Mouse (Mus musculus) heart, postnatal 10 days (tissue): ENCODE data around the gene Csf2rb2. TPM values are rescaled to one million over a fixed set of nuclear protein-coding genes. Genes with fewer than 3 reads are reported as not detected.
A peak's percentile ranks its signal among the peaks of the same experiment; 100 is the strongest.
"Not testable (repeated sequence)": the region's sequence is repeated elsewhere in the genome, so short reads cannot be mapped to it uniquely, and the experiment has no call there.

ENCODE experiments used
- DNase-seq, 2 experiments: peaks; one replicate each; pipeline ENCODE4 v3.0.0; 2021
- intact Hi-C: fragments of 180-260 bp; cut with DNase I; formaldehyde crosslinking; loops from one replicate; pipeline ENCODE4 v1.15.1; 2025
- total RNA-seq, 2 experiments: library from RNA; stranded (reverse); gene quantifications; 2 replicates each; pipeline ENCODE4 v1.2.3; 2021

Csf2rb2 gene
- 1 to 10 TPM; 1.3 to 1.6 TPM for total RNA-seq

GRCm38 (mm10) chr15:78305341-78305933 is at the start of gene Csf2rb2:
Gene Csf2rb2, minus strand, starts transcription at chr15:78305721.
- DNase-seq = no peak
- intact Hi-C loops = no loop called here

DNA sequence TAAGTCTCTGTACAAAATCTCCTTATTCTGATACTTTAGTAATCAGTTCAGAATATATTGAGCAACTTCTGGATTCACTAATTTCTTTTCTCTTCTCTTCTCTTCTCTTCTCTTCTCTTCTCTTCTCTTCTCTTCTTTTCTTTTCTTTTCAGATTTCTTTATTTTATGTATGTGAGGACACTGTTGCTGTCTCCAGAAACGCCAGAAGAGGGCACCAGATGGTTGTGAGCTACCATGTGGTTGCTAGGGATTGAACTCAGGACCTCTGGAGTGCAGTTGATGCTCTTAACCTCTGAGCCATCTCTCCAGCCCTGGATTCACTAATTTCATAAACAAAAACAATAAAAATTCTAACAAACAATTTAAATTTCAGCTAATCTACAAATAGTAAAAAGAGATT is 49.4 kb upstream of the Csf2rb2 start:
- intact Hi-C loops = loop anchor here (1.0 kb wide), 1 partner anchor 67 kb away; no protein-coding TSS in a partner anchor
- DNase-seq = peak; percentile 54 to 71

DNA sequence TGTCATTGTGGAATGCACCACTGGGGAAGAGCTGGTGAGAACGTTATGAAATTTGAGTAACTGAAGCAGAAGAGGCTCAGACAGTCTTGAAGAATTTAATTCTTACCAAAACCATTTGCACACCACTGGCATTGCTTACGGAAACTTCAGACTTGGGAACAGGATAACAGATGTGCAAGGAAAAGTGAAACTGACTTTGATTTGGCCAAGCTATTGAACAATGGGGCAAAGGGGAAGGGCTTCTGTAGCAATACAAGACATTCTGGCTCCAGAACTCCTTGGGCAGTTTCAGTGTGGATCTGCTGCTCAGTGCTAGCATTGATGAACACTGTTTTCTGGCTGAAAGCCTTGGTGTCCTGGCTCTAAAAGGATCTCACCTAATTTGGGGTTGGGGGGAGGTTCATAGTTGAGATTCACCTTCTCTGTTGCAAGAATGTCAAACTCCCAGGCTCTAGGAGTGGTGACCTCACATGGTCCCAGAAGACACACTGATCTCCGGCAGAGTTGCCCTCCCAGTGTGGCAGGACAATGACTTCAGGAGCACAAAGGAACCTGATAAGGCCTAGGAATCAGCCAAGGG is 46.2 kb upstream of the Csf2rb2 start:
- intact Hi-C loops = no loop called here
- no peak for DNase-seq

DNA sequence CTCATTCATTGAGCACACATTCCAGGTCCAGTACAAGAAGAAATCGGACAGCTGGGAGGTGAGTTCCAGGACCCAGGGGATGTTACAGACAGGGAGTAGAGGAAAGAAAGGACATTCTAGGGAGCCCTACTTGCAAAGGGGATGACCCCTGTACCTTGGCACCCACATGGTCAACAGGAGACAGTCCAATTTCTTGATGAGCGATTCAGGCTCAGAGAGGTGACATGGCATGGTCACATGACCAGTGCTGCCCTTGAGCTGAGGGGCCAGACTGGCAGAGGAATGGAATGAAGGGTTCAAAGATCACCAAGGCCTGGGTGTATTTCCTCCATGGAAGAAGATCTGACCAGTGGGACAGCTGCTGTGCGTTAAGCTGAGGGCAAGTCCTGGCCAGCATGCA is 39.0 kb upstream of the Csf2rb2 start:
- no peak for DNase-seq
- intact Hi-C loops = no loop called here

DNA sequence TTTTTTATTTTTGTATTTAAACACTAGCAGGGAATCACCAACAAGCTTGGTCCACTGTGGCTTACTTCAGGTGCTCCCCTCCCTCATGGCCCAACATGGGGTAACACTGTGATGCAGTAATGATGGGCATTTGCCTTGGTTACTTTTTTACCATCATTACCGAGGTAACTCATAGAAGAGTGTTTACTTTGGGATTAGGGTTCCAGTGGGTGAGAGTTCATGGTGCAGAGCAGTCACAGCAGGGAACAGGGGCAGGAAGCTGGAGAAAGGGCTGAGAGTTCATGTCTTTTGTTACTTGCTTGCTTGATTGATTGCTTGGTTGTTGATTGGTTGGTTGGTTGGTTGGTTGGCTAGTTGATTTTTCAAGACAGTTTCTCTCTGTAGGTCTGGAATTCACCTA is 38.2 kb upstream of the Csf2rb2 start:
- intact Hi-C loops = no loop called here

GRCm38 (mm10) chr15:78340919-78341318 is 35.4 kb upstream of the Csf2rb2 start:
- not testable (repeated sequence) for DNase-seq
- intact Hi-C loops = loop anchor here (1.0 to 2.0 kb wide), 2 partner anchors 84 to 162 kb away; no protein-coding TSS in a partner anchor

More for the DNA sequence above, 38.2 kb upstream of the Csf2rb2 start:
- DNase-seq = no peak

GRCm38 (mm10) chr15:78339627-78340423 is 34.3 kb upstream of the Csf2rb2 start:
- intact Hi-C loops = loop anchor here (1.0 to 2.0 kb wide), 2 partner anchors 83 to 161 kb away; no protein-coding TSS in a partner anchor
- DNase-seq = peak; percentile 74 to 82

DNA sequence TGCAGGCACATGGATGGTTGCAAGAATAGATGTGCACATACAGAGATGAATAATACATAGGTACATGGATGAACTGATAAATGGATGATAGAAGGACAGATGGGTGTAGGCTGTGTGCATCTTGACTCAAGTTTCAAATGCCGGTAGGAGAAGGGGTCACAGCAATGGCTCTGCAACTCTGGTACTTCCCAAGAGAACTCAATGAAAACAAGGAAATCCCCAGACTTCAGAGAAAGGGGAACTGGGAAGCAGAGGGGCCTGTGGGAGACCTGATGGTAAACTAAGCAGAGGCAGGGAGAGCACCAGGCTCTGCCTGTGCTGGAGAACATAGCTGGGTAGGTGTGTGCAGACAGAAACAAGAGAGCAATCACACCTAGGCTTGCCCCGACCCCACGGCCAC is 28.9 kb upstream of the Csf2rb2 start:
- DNase-seq = no peak
- intact Hi-C loops = no loop called here

DNA sequence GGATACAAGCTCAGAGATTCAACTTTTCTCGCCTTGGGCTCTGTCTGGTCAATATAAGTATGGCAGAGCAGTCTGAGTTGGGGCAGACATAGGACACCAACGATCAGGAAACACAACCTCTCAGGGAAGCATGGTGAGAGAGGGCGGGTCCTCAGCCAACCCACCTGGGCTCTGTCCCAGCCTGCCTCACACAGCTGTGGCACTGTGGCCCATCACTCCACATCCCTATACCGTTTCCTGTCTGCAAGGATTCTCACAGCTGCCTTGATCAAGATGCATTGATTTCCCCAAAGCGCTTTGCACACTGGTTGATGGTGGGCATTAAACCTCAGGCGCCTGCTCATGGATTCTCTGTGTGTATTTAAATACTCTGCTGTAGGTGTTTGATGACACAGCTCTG is 27.5 kb upstream of the Csf2rb2 start:
- no peak for DNase-seq
- intact Hi-C loops = no loop called here

- intact Hi-C loops = no loop called here
- DNase-seq = no peak
Measured at GRCm38 (mm10) chr15:78331523-78332340, 26.2 kb upstream of the Csf2rb2 start.

- intact Hi-C loops = no loop called here
- DNase-seq = no peak
Measured at GRCm38 (mm10) chr15:78330706-78331105, 25.2 kb upstream of the Csf2rb2 start.

GRCm38 (mm10) chr15:78329972-78330371 is 24.5 kb upstream of the Csf2rb2 start:
- intact Hi-C loops, DNase-seq: not testable (repeated sequence)

DNA sequence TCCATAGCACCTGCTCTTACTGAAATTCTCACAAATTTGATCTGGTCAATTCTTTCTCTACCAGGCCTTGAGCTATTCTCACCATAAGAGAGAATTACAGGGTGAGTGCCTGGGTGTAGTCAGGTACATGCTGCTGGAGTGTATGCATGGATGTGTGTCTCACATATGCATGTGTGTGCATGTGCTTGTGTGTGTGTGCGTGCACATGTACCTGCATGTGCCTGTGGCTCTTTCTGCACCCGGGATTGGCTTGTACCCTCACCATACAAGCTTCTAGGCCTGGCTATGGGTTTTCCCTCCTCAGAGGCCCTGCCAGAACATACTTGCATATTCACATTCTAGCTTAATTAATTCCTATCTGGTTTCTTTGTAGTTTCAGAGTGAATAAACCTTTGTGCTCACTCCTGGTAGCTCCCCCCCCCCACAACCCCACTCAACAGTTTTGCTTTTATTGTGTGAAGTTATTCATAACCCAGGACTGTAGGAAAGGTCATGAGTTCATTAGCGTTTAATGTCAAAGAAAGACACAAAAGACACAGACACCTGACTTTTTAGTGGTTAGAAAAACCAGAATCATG is 23.1 kb upstream of the Csf2rb2 start:
- intact Hi-C loops = no loop called here

GRCm38 (mm10) chr15:78327753-78328341 is 22.3 kb upstream of the Csf2rb2 start:
- intact Hi-C loops, DNase-seq: not testable (repeated sequence)

More for the DNA sequence above, 23.1 kb upstream of the Csf2rb2 start:
- no peak for DNase-seq

DNA sequence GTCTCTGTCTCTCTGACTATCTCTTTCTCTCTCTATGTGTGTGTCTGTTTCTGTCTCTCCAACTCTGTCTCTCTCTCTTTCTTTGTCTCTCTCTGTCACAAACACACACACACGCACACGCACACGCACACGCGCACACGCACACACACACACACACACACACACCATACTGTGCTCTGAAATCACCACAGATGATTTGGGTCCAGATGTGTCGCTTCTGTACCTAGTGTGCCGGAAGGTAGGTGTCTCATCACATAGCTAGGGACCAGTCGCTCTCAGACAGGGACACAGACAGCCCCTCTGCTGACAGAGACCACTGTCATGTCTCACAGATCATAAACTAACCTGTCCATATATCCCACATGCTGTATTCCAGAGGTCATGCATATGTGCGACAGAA is 21.2 kb upstream of the Csf2rb2 start:
- DNase-seq = no peak
- intact Hi-C loops = no loop called here

DNA sequence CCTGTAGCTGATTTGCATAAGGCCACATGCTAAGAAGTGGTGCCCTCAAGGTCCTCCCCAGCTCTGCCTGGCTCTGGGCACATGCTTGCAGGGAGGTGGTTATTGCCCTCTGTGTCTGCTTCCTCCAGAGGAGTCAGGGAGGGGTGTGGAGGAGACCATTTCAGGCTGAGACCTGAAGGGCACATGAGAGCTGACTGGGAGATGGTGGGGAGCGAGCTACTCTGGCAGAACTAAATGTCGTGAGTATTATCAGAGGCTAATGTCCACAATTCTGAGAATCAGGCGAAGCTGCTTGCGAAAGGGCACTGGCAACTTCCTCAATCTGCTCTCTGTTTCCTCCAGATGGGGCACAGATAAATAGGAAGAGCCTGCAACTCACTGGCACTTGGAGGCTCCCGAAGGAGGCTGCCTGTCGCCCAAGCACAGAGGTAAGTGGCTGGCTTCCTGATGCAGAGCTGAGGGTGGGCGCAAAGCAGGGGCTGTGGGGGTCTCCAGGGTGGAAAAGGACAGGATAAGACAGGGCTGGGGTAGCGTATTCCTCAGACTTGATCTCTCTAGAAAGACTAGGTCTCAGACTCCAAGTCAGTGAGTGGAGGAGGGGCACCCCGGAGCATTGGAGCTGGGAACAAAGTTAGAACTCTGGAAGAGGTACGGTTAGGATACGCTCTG is 20.3 kb upstream of the Csf2rb2 start, which contains the start of gene Csf2rb:
Csf2rb (plus strand) TSS at position 82 of the 669 bp plus-strand sequence.
- no peak for DNase-seq
- intact Hi-C loops = no loop called here

GRCm38 (mm10) chr15:78324294-78324693 is 18.8 kb upstream of the Csf2rb2 start:
- intact Hi-C loops = no loop called here

DNA sequence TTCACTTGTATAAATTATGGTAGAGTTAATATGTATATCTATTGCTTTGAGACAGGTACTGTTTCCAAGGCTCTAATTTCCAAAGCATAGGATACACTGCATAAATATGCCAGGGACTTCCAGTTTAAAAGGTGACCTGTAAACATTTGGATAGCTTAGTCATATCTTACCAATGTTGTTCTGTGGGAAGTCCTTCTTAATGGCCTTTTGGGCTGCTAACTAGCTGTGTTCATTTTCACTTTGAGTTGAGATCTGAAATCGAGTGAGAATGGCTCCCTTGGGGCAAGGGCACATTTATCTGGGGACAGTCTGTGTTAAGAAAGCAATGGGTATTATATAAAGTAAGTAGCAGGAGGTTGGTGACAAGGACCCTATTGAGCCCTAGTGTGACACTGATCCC is 17.8 kb upstream of the Csf2rb2 start:
- intact Hi-C loops = no loop called here
- DNase-seq = no peak

More at GRCm38 (mm10) chr15:78324294-78324693, 18.8 kb upstream of the Csf2rb2 start:
- DNase-seq = no peak

GRCm38 (mm10) chr15:78320825-78321496 is 15.4 kb upstream of the Csf2rb2 start:
- intact Hi-C loops = loop anchor here (1.0 kb wide), 1 partner anchor 64 kb away; no protein-coding TSS in a partner anchor
- DNase-seq = peak; percentile 90 to 91
